Mouse (Mus musculus) kidney, postnatal 36 days (tissue): ENCODE data around the gene Cdkal1.
A peak's percentile ranks its signal among the peaks of the same experiment; 100 is the strongest.

ENCODE experiments used
- DNase-seq, 2 experiments: peaks; one replicate each; pipeline ENCODE4 v3.0.0; 2021 to 2022; ENCODE audit warnings: mixed read lengths in 2 of 2

Cdkal1 gene

GRCm38 (mm10) chr13:29332640-29333412, 522.6 kb downstream of the Cdkal1 start:
- no peak for DNase-seq

GRCm38 (mm10) chr13:29325946-29326345, 529.5 kb downstream of the Cdkal1 start:
- DNase-seq = no peak

- no peak for DNase-seq
Measured at GRCm38 (mm10) chr13:29320421-29320820, 535.1 kb downstream of the Cdkal1 start.

- no peak for DNase-seq
Measured at GRCm38 (mm10) chr13:29317703-29318102, 537.8 kb downstream of the Cdkal1 start.

- no peak for DNase-seq
Measured at GRCm38 (mm10) chr13:29316271-29316670, 539.2 kb downstream of the Cdkal1 start.

- no peak for DNase-seq
Measured at GRCm38 (mm10) chr13:29312026-29312425, 543.4 kb downstream of the Cdkal1 start.

GRCm38 (mm10) chr13:29307420-29307819, 548.1 kb downstream of the Cdkal1 start:
- no peak for DNase-seq

- peak; percentile 38 to 39 for DNase-seq
Measured at GRCm38 (mm10) chr13:29292608-29293240, 562.8 kb downstream of the Cdkal1 start.

- DNase-seq = no peak
Measured at GRCm38 (mm10) chr13:29290569-29290968, 564.9 kb downstream of the Cdkal1 start.

- DNase-seq = no peak
Measured at GRCm38 (mm10) chr13:29285058-29285457, 570.4 kb downstream of the Cdkal1 start.

- DNase-seq = no peak
Measured at GRCm38 (mm10) chr13:29281556-29281955, 573.9 kb downstream of the Cdkal1 start.

- DNase-seq = peak in 1 of 2 experiments; percentile 9
Measured at GRCm38 (mm10) chr13:29278156-29278555, 577.3 kb downstream of the Cdkal1 start.

- DNase-seq = no peak
Measured at GRCm38 (mm10) chr13:29274296-29274695, 581.2 kb downstream of the Cdkal1 start.

GRCm38 (mm10) chr13:29273693-29274221, 581.7 kb downstream of the Cdkal1 start:
- DNase-seq = no peak

GRCm38 (mm10) chr13:29271451-29271850, 584.0 kb downstream of the Cdkal1 start:
- no peak for DNase-seq

- DNase-seq = no peak
Measured at GRCm38 (mm10) chr13:29264015-29264711, 591.3 kb downstream of the Cdkal1 start.

- DNase-seq = no peak
Measured at GRCm38 (mm10) chr13:29262164-29262563, 593.3 kb downstream of the Cdkal1 start.

- DNase-seq = no peak
Measured at GRCm38 (mm10) chr13:29248535-29248934, 606.9 kb downstream of the Cdkal1 start.

- DNase-seq = no peak
Measured at GRCm38 (mm10) chr13:29247800-29248199, 607.7 kb downstream of the Cdkal1 start.

- no peak for DNase-seq
Measured at GRCm38 (mm10) chr13:29235065-29235464, 620.4 kb downstream of the Cdkal1 start.

GRCm38 (mm10) chr13:29234442-29234841, 621.0 kb downstream of the Cdkal1 start:
- DNase-seq = no peak

GRCm38 (mm10) chr13:29233970-29234369, 621.5 kb downstream of the Cdkal1 start:
- no peak for DNase-seq

GRCm38 (mm10) chr13:29232681-29233080, 622.8 kb downstream of the Cdkal1 start:
- peak; percentile 57 to 66 for DNase-seq
